Mouse (Mus musculus): ENCODE measurements at regions not wholly inside any gene's neighbourhood (a gene's known extent, or its start where the extent isn't known, plus 50 kb on each side); places are given as distances from the start of the nearest gene placed in this dataset.

GRCm38 (mm10) chr16:93288036-93288435 is 315.8 kb downstream of the Setd4 start:
- DNase-seq (ENCODE audit: low spot score) (no peak), ATAC-seq (ENCODE audit: insufficient read depth, low FRiP score, low TSS enrichment) (no peak)
- 60% methylated on average over 3 of the region's 3 CpGs for WGBS
- H3K4me3 ChIP-seq (ENCODE audit: low read depth, low read length) = no peak overlapping the region
- 0 out of 2 replicates have a peak, but pooled peaks cover 2% of the 10 kb centered on the region for H3K4me1 ChIP-seq (ENCODE audit: control insufficient read depth, insufficient read depth, low read length)
- no peak overlapping the region for H3K4me2 ChIP-seq (ENCODE audit: low read depth)
- no peaks in the 10 kb centered on the region for H3K36me3 ChIP-seq (ENCODE audit: control insufficient read depth, insufficient read depth, low read length)
- no peaks in the 10 kb centered on the region for H3K9me3 ChIP-seq (ENCODE audit: control insufficient read depth, low read length)
- no peak overlapping the region for H3K9ac ChIP-seq (ENCODE audit: low read length)
- H3K27ac ChIP-seq (ENCODE audit: low read depth, low read length) = no peak overlapping the region
- H3K27me3 ChIP-seq (ENCODE audit: control insufficient read depth, insufficient read depth, low read length) = 0 out of 2 replicates have a peak, but pooled peaks cover 7% of the 10 kb centered on the region

- Histone ChIP-seq H3K27me3 (ENCODE audit: control insufficient read depth, insufficient read depth, low read length) (0 out of 2 replicates have a peak, but pooled peaks cover 7% of the 10 kb centered on the region), H3K9ac (ENCODE audit: low read length) (no peak overlapping the region), H3K4me1 (ENCODE audit: control insufficient read depth, insufficient read depth, low read length) (0 out of 2 replicates have a peak, but pooled peaks cover 1% of the 10 kb centered on the region), H3K9me3 (ENCODE audit: control insufficient read depth, low read length) (no peaks in the 10 kb centered on the region), H3K27ac (ENCODE audit: low read depth, low read length) (no peak overlapping the region), H3K4me3 (ENCODE audit: low read depth, low read length) (no peak overlapping the region), H3K36me3 (ENCODE audit: control insufficient read depth, insufficient read depth, low read length) (no peaks in the 10 kb centered on the region), H3K4me2 (ENCODE audit: low read depth) (no peak overlapping the region)
- WGBS = 76% methylated on average over 2 of the region's 2 CpGs
- ATAC-seq (ENCODE audit: insufficient read depth, low FRiP score, low TSS enrichment) = no peak
- DNase-seq (ENCODE audit: low spot score) = no peak
Observed at GRCm38 (mm10) chr16:93287520-93287919, 316.3 kb downstream of the Setd4 start.

GRCm38 (mm10) chr16:93286816-93287215 is 317.0 kb downstream of the Setd4 start:
- no peaks in the 10 kb centered on the region for H3K4me1 ChIP-seq (ENCODE audit: control insufficient read depth, insufficient read depth, low read length)
- no peak overlapping the region for H3K4me2 ChIP-seq (ENCODE audit: low read depth)
- no peak overlapping the region for H3K27ac ChIP-seq (ENCODE audit: low read depth, low read length)
- no peak overlapping the region for H3K9ac ChIP-seq (ENCODE audit: low read length)
- H3K4me3 ChIP-seq (ENCODE audit: low read depth, low read length) = no peak overlapping the region
- WGBS = 83% methylated on average over 3 of the region's 3 CpGs
- 0 out of 2 replicates have a peak, but pooled peaks cover 7% of the 10 kb centered on the region for H3K27me3 ChIP-seq (ENCODE audit: control insufficient read depth, insufficient read depth, low read length)
- no peak for ATAC-seq (ENCODE audit: insufficient read depth, low FRiP score, low TSS enrichment)
- no peak for DNase-seq (ENCODE audit: low spot score)
- H3K36me3 ChIP-seq (ENCODE audit: control insufficient read depth, insufficient read depth, low read length) = no peaks in the 10 kb centered on the region
- no peaks in the 10 kb centered on the region for H3K9me3 ChIP-seq (ENCODE audit: control insufficient read depth, low read length)

DNA sequence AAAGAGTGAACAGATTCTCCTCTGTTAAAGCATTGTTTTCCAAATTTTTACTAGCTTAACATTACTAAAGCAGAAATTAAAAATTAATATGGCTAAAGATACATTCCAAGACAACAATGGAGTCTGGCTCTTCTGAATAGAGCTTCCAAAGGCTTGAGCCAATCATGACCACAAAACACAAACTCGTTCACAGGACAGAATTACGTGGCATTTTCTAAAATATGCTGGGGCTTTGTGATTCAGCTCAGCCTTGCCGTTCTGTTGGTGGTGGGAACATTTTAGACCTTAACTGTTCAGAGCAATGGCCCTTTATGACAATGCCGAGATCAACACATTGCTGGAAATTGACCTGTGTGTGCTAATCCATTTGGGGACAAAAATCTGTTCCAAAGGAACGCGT is 318.7 kb downstream of the Setd4 start:
- H3K27me3 ChIP-seq (ENCODE audit: control insufficient read depth, insufficient read depth, low read length) = 0 out of 2 replicates have a peak, but pooled peaks cover 3% of the 10 kb centered on the region
- H3K4me2 ChIP-seq (ENCODE audit: low read depth) = no peak overlapping the region
- H3K9ac ChIP-seq (ENCODE audit: low read length) = no peak overlapping the region
- no peaks in the 10 kb centered on the region for H3K4me1 ChIP-seq (ENCODE audit: control insufficient read depth, insufficient read depth, low read length)
- H3K9me3 ChIP-seq (ENCODE audit: control insufficient read depth, low read length) = no peaks in the 10 kb centered on the region
- H3K36me3 ChIP-seq (ENCODE audit: control insufficient read depth, insufficient read depth, low read length) = no peaks in the 10 kb centered on the region
- no peak overlapping the region for H3K27ac ChIP-seq (ENCODE audit: low read depth, low read length)
- ATAC-seq (ENCODE audit: insufficient read depth, low FRiP score, low TSS enrichment) (no peak), DNase-seq (ENCODE audit: low spot score) (no peak)
- WGBS = 89% methylated on average over 6 of the region's 6 CpGs
- H3K4me3 ChIP-seq (ENCODE audit: low read depth, low read length) = no peak overlapping the region

- ATAC-seq (ENCODE audit: insufficient read depth, low FRiP score, low TSS enrichment) (no peak), DNase-seq (ENCODE audit: low spot score) (no peak)
- Histone ChIP-seq H3K27ac (ENCODE audit: low read depth, low read length) (no peak overlapping the region), H3K9ac (ENCODE audit: low read length) (no peak overlapping the region), H3K4me1 (ENCODE audit: control insufficient read depth, insufficient read depth, low read length) (no peaks in the 10 kb centered on the region), H3K9me3 (ENCODE audit: control insufficient read depth, low read length) (no peaks in the 10 kb centered on the region), H3K36me3 (ENCODE audit: control insufficient read depth, insufficient read depth, low read length) (no peaks in the 10 kb centered on the region), H3K4me3 (ENCODE audit: low read depth, low read length) (no peak overlapping the region), H3K27me3 (ENCODE audit: control insufficient read depth, insufficient read depth, low read length) (no peaks in the 10 kb centered on the region), H3K4me2 (ENCODE audit: low read depth) (no peak overlapping the region)
- 50% methylated on average over 1 of the region's 1 CpGs for whole genome bisulfite sequencing
Observed at GRCm38 (mm10) chr16:93281715-93282114, 322.1 kb downstream of the Setd4 start.

DNA sequence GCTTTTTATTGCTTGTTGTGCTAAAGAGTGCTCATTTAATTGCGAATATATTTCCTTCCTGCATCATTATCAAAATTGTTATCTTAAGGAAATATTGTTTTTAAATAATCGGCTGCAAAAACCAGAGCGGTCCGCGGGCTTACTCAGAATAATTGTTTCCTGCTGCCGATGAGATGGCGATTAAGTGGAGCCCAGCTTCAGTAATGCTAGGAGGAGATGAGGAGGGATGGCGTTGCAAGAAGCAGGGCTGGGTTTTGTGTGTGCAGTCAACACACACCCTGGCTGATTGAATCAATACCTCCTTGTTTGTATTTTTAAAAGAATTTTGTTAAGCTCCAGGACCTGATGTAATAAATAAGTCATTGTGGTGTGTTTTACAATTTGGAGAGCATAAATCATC is 331.2 kb downstream of the Setd4 start:
- no peak overlapping the region for H3K4me2 ChIP-seq (ENCODE audit: low read depth)
- H3K9ac ChIP-seq (ENCODE audit: low read length) = no peak overlapping the region
- H3K36me3 ChIP-seq (ENCODE audit: control insufficient read depth, insufficient read depth, low read length) = no peaks in the 10 kb centered on the region
- DNase-seq (ENCODE audit: low spot score) (no peak), ATAC-seq (ENCODE audit: insufficient read depth, low FRiP score, low TSS enrichment) (no peak)
- H3K27me3 ChIP-seq (ENCODE audit: control insufficient read depth, insufficient read depth, low read length) = no peaks in the 10 kb centered on the region
- no peaks in the 10 kb centered on the region for H3K4me1 ChIP-seq (ENCODE audit: control insufficient read depth, insufficient read depth, low read length)
- no peaks in the 10 kb centered on the region for H3K9me3 ChIP-seq (ENCODE audit: control insufficient read depth, low read length)
- 82% methylated on average over 8 of the region's 8 CpGs for WGBS
- H3K27ac ChIP-seq (ENCODE audit: low read depth, low read length) = no peak overlapping the region
- no peak overlapping the region for H3K4me3 ChIP-seq (ENCODE audit: low read depth, low read length)

GRCm38 (mm10) chr16:93272146-93272545 is 331.7 kb downstream of the Setd4 start:
- WGBS = 68% methylated on average over 6 of the region's 6 CpGs
- no peak overlapping the region for H3K9ac ChIP-seq (ENCODE audit: low read length)
- H3K4me3 ChIP-seq (ENCODE audit: low read depth, low read length) = no peak overlapping the region
- no peaks in the 10 kb centered on the region for H3K4me1 ChIP-seq (ENCODE audit: control insufficient read depth, insufficient read depth, low read length)
- no peak overlapping the region for H3K4me2 ChIP-seq (ENCODE audit: low read depth)
- no peaks in the 10 kb centered on the region for H3K36me3 ChIP-seq (ENCODE audit: control insufficient read depth, insufficient read depth, low read length)
- DNase-seq (ENCODE audit: low spot score) = no peak
- no peak for ATAC-seq (ENCODE audit: insufficient read depth, low FRiP score, low TSS enrichment)
- H3K27ac ChIP-seq (ENCODE audit: low read depth, low read length) = no peak overlapping the region
- no peaks in the 10 kb centered on the region for H3K27me3 ChIP-seq (ENCODE audit: control insufficient read depth, insufficient read depth, low read length)
- H3K9me3 ChIP-seq (ENCODE audit: control insufficient read depth, low read length) = no peaks in the 10 kb centered on the region

- no peaks in the 10 kb centered on the region for H3K9me3 ChIP-seq (ENCODE audit: control insufficient read depth, low read length)
- no peak overlapping the region for H3K4me3 ChIP-seq (ENCODE audit: low read depth, low read length)
- H3K4me2 ChIP-seq (ENCODE audit: low read depth) = no peak overlapping the region
- ATAC-seq (ENCODE audit: insufficient read depth, low FRiP score, low TSS enrichment) (no peak), DNase-seq (ENCODE audit: low spot score) (no peak)
- no peak overlapping the region for H3K9ac ChIP-seq (ENCODE audit: low read length)
- H3K36me3 ChIP-seq (ENCODE audit: control insufficient read depth, insufficient read depth, low read length) = no peaks in the 10 kb centered on the region
- no peaks in the 10 kb centered on the region for H3K4me1 ChIP-seq (ENCODE audit: control insufficient read depth, insufficient read depth, low read length)
- no peaks in the 10 kb centered on the region for H3K27me3 ChIP-seq (ENCODE audit: control insufficient read depth, insufficient read depth, low read length)
- 60% methylated on average over 4 of the region's 4 CpGs for WGBS
- H3K27ac ChIP-seq (ENCODE audit: low read depth, low read length) = no peak overlapping the region
Observed at GRCm38 (mm10) chr16:93264061-93264585, 339.7 kb downstream of the Setd4 start.

DNA sequence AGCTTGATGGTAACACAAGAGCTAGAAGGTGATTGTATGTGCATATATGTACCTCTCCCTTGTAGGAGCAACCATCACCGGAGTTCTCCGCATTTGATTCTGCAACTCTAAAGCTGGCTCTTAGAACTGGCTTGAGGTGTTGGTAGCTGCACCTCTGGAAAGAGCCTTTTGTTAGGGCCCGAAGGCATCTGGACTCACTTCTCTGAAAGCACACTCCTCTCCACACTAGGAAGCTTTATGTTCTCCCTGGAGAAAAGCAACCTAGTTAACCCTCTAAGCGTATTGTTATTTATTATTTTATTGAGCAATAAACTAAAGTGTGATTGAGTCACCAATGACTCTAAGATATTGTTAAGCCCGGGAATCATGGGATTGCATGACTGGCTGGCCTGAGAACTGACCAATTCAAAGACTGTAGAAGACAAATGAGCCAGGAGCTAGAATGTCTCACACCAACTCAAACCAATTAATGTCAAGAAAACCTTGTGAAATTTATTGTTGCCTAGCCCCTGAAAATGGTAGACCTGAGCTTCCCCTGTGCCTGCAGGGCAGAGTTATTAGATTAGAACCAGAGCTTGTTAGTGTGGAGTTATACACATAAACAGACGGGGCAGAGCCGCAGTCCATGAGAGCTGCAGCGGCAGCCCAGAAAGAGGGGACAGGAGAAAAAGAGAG is 340.6 kb downstream of the Setd4 start:
- no peaks in the 10 kb centered on the region for H3K9me3 ChIP-seq (ENCODE audit: control insufficient read depth, low read length)
- WGBS = 46% methylated on average over 8 of the region's 8 CpGs
- no peak overlapping the region for H3K4me2 ChIP-seq (ENCODE audit: low read depth)
- H3K27me3 ChIP-seq (ENCODE audit: control insufficient read depth, insufficient read depth, low read length) = no peaks in the 10 kb centered on the region
- H3K36me3 ChIP-seq (ENCODE audit: control insufficient read depth, insufficient read depth, low read length) = no peaks in the 10 kb centered on the region
- no peak for ATAC-seq (ENCODE audit: insufficient read depth, low FRiP score, low TSS enrichment)
- no peak for DNase-seq (ENCODE audit: low spot score)
- H3K4me1 ChIP-seq (ENCODE audit: control insufficient read depth, insufficient read depth, low read length) = no peaks in the 10 kb centered on the region
- H3K4me3 ChIP-seq (ENCODE audit: low read depth, low read length) = no peak overlapping the region
- H3K9ac ChIP-seq (ENCODE audit: low read length) = no peak overlapping the region
- no peak overlapping the region for H3K27ac ChIP-seq (ENCODE audit: low read depth, low read length)
